Comparison of ENCODE assay signal across 11 mouse cellular contexts in the genomic region with DNA sequence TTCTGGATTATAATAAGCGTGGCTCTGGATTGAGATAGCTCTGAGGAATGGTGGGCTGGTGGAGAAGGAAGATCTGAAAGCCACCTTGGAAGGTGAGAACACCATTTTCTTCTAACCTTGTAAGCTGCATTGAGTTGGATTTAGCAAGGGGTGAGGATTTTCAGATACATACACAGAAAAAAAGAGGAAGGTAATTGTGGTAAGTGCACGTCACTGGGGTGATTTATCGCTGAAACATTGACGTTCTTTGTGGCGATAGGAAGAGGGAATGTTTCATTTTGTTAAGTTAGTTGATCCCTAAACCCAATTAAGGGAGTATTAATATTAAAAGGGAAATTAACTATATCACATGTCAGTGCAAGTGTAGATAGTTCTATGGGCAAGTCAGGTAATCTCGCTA.
"Had no signal": no experiment of that assay in that cellular context is flagged by ENCODE, and none has a peak within 500 bp of the region (broad histone marks: within the 10 kb centered on the region; RNA-seq: fewer than 3 reads in every experiment).

No protein-coding gene starts in this region.

- DNase-seq: liver, postnatal 0 days; lung, adult 2 months; lung, postnatal 14 days; lung, postnatal 36 days; midbrain, embryonic 14.5 days; retina, postnatal 1 day; right cerebral cortex, postnatal 14 days; thymus, postnatal 14 days; thymus, postnatal 36 days had no signal

- ATAC-seq: liver, postnatal 0 days; lung, postnatal 0 days; midbrain, embryonic 16.5 days had no signal
